Mouse (Mus musculus) ES-E14 (cell line): ENCODE measurements at regions not wholly inside any gene's neighbourhood (a gene's known extent, or its start where the extent isn't known, plus 50 kb on each side); places are given as distances from the start of the nearest gene placed in this dataset.

Experiments used
- CHD2 ChIP-seq: IDR thresholded peaks from 2 replicates; pipeline ENCODE4 v1.6.1; 2014; ENCODE audit warnings: mild to moderate bottlenecking, low read depth, low read length, inconsistent platforms
- ZNF384 ChIP-seq: IDR thresholded peaks from 2 replicates; pipeline ENCODE4 v1.6.1; 2012; ENCODE audit warnings: low read depth, low read length, inconsistent platforms

DNA sequence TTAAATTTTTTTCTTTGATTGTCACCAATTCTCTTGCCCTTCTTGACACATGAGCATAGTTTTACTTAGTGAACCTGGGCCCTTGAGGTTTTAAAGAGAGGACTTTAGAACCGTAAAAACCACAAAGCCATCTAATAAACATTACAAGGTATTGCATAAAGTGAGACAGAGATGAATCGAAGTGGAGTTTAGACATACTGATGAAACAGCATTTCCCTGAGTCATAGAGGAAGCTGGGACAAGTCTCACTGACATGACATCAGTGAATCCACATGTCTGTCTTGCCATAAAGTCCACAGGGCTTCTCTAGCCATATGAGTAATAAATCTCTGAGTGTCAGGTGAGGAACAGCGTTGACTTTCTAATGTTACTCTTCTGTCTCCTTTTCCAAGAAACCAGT, 128.4 kb downstream of the Btc start:
- TF ChIP-seq ZNF384 = no peak
- no peak for TF ChIP-seq CHD2
